Mouse (Mus musculus): ENCODE measurements at regions not wholly inside any gene's neighbourhood (a gene's known extent, or its start where the extent isn't known, plus 50 kb on each side); places are given as distances from the start of the nearest gene placed in this dataset.

DNA sequence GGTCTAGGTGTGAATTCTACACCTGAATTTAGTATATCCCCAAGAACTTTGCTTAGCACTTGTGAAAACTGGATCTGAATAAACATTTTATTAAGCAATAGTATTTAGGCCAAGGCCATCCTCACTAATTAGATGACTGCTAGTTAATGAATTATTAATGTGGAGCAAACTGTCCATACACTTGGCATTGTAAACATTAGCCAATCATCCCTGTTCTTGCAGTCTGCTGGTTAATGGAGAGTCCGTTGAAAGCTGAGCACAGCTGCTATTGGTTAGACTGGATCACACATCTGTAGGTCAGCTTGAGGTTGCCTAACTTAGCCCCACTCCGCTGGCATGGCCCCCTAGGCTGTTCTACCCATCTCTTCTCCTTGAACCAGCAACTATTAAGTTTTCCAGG, 826.2 kb upstream of the 4930452B06Rik start:
- no peak overlapping the region for H3K27ac ChIP-seq
- no peak for DNase-seq (ENCODE audit: low spot score in 2 of 2)
- H3K4me3 ChIP-seq: no peak overlapping the region
- no peak for TF ChIP-seq CTCF (conservative IDR thresholded peaks at IDR 0.05)

DNA sequence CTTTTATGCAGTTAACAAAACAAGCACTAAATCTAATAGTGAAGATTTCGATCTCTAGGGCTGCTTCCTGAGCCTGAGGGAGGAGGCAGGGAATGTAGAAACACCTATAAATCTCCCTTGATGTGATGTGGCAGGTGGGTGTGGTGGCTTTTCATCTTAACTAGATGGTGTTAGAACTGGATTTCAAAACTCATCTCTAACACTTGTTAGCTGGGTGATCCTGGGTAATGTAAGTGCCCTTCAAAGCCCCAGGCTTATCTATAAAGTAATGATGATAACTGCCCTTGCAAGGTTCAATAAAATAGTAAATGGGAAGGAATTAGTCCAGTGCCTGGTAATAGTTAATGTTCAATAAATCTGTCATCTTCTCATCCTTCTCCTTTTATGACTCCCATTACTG, 822.5 kb upstream of the 4930452B06Rik start:
- no peak for TF ChIP-seq CTCF (conservative IDR thresholded peaks at IDR 0.05)
- H3K4me3 ChIP-seq: no peak overlapping the region
- H3K27ac ChIP-seq: no peak overlapping the region
- DNase-seq (ENCODE audit: low spot score in 2 of 2): no peak

DNA sequence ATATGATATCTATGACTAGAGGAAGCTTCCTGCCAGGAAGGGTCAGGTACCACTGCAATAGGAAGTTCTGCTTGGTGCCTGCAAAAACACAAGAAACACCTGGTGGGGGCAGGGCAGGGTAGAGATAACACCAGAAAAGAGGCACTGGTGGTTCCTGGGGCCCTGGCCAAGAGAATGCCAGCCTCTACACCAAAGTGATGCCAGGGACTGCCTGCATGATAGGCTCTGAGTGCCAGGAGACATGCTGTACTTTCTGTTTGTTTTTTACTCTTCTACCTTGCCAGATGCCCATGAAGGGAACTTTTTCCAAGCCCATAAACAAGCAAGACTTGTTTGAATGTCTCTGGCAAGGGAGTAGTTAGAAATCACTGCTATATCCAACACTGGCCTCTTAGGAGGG, 812.9 kb upstream of the 4930452B06Rik start:
- H3K27ac ChIP-seq: no peak overlapping the region
- H3K4me3 ChIP-seq: no peak overlapping the region
- no peak for TF ChIP-seq CTCF (conservative IDR thresholded peaks at IDR 0.05)
- DNase-seq (ENCODE audit: low spot score in 2 of 2): no peak

- peak overlapping the region; percentile 81 for H3K27ac ChIP-seq
- peak; percentile 23 to 27 for DNase-seq (ENCODE audit: low spot score in 2 of 2)
- no peak for TF ChIP-seq CTCF (conservative IDR thresholded peaks at IDR 0.05)
Measured at GRCm38 (mm10) chr14:9475169-9475568, 809.1 kb upstream of the 4930452B06Rik start.

GRCm38 (mm10) chr14:9469686-9470085, 803.6 kb upstream of the 4930452B06Rik start:
- no peak for DNase-seq (ENCODE audit: low spot score in 2 of 2)
- TF ChIP-seq CTCF (conservative IDR thresholded peaks at IDR 0.05): no peak
- Histone ChIP-seq H3K4me3 (no peak overlapping the region), H3K27ac (no peak overlapping the region)

More at GRCm38 (mm10) chr14:9475169-9475568, 809.1 kb upstream of the 4930452B06Rik start:
- H3K4me3 ChIP-seq: no peak overlapping the region

GRCm38 (mm10) chr14:9468654-9469053, 802.6 kb upstream of the 4930452B06Rik start:
- TF ChIP-seq CTCF (conservative IDR thresholded peaks at IDR 0.05): no peak
- no peak overlapping the region for H3K4me3 ChIP-seq
- DNase-seq (ENCODE audit: low spot score in 2 of 2): no peak
- no peak overlapping the region for H3K27ac ChIP-seq

DNA sequence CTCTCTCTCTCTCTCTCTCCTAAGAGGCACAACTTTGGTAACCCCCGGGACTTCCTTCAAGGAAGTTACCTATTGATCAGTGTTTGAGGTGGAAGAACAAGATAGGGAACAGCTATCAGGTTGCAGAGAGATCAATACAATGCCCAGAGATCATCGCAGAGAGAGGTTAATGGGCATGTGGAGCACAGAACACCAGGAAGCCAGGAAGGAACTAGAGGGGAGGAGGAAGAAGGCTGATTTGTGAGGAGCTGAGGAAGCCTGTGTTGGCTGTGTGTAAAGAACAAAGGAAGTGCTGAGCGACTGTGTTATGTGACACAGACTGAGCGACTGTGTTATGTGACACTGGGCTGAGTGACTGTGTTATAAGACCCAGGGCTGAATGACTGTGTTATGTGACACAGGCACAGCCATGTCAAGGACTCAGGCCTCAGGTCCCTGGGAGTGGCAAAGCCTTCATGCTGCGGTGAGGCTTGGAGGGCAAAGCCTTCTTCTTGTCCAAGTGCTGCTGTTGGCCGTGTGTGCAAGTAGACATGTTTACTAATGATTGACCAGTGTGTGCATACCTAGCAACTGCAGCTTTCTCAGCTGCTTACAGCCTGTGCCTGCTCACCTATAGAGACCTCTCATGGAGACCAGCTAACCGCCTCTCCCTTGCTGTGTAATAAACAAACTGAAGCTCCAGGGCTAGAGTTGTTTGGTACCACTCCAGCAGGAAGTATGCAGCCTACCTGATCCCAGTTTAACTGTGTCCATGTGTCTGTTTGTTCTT, 801.8 kb upstream of the 4930452B06Rik start:
- H3K4me3 ChIP-seq: no peak overlapping the region
- TF ChIP-seq CTCF (conservative IDR thresholded peaks at IDR 0.05): no peak
- no peak for DNase-seq (ENCODE audit: low spot score in 2 of 2)

GRCm38 (mm10) chr14:9460006-9460405, 794.0 kb upstream of the 4930452B06Rik start:
- Histone ChIP-seq H3K27ac (no peak overlapping the region), H3K4me3 (no peak overlapping the region)
- no peak for TF ChIP-seq CTCF (conservative IDR thresholded peaks at IDR 0.05)
- DNase-seq (ENCODE audit: low spot score in 2 of 2): peak in 1 of 2 experiments; percentile 32

More for the DNA sequence above, 801.8 kb upstream of the 4930452B06Rik start:
- no peak overlapping the region for H3K27ac ChIP-seq

DNA sequence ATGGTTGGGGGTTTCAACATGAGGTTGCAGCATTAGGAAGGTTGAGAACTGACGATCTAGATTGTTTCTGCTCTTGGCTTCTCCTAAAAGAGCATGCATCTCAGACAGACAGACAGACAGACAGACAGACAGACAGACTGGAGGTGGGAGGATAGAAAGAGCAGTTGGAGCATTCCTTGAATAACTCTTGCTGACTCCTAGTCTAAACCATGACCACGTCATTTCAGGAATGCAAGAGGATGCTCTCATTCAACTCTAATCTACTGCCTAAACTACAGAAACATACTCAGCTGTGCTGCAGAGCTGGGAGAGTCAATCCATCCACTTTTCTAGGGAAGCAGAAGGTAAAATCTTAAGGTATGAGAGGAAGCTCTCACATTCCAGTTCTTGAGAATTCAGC, 792.8 kb upstream of the 4930452B06Rik start:
- Histone ChIP-seq H3K4me3 (no peak overlapping the region), H3K27ac (no peak overlapping the region)
- no peak for DNase-seq (ENCODE audit: low spot score in 2 of 2)
- no peak for TF ChIP-seq CTCF (conservative IDR thresholded peaks at IDR 0.05)

DNA sequence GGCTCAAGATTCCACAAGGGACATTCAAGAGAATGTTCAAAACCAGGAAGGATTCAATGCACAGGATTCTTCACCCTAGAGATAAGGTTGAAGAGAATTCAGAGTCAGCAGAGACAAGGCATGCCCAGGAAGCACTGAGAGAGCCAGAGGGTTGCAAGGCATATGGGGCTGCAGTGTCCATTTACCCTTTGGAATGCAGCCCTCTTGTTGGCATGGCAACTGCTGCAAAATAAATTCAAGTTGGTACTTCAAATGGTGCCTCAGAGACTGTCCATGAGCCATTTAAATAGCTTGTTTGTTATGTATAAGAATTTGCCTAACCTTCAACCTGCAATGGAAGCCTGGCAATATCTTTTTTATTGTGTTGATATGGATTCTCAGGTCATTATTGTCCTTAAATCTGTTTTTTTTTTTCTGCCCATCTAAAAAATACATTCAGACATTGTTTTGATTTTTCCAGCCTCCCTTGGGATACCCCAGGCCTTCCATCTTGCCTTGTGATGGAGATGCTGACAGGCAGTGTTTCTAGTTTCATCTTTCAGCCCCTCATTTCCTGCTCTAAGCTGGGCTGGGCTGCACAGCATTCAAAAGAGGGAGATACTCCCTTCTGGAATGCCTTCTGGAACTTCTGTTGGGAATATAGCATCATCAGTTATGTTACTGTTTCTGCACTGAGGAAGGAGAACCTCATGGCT, 791.9 kb upstream of the 4930452B06Rik start:
- H3K4me3 ChIP-seq: no peak overlapping the region
- no peak overlapping the region for H3K27ac ChIP-seq
- TF ChIP-seq CTCF (conservative IDR thresholded peaks at IDR 0.05): no peak
- DNase-seq (ENCODE audit: low spot score in 2 of 2): no peak

DNA sequence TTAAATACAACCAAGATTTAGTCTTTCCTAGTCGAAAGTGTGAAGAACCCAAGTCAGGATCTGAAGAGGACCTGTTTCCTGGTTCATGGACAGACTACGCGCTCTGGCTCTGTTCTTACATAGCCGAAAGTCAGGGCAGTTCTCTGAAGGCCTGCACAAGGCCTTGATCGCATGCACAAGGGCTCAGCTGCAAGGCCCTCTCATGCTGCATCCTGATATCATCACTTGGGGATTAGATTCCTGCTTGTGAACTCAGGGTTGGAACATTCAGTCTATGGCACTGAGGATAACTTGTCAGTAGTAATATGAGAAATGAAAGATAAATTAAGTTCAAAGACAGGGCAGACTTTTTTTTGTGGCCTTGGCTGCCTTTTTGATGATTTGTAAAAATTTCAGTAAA, 789.9 kb upstream of the 4930452B06Rik start:
- DNase-seq (ENCODE audit: low spot score in 2 of 2): no peak
- no peak for TF ChIP-seq CTCF (conservative IDR thresholded peaks at IDR 0.05)
- H3K27ac ChIP-seq: no peak overlapping the region
- no peak overlapping the region for H3K4me3 ChIP-seq

DNA sequence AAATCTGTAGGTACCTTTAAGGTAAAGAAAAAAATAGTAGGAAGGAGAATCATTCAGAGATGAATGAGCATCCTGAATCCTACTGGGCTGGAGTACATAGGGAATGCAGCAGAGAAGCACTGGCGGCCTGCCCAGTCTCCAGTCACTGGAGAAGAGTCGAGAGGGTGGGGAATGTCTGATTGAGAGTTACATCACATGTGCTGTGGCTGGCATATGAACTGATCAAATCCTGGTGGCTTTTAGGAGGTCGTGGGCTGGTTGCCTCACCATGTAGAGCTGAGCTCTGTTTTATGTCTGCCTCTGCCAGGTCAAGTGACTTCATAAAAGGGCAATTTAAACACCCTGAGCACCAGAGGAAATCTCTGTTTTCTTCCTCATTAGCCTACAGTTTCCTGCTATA, 783.9 kb upstream of the 4930452B06Rik start:
- Histone ChIP-seq H3K27ac (no peak overlapping the region), H3K4me3 (no peak overlapping the region)
- TF ChIP-seq CTCF (conservative IDR thresholded peaks at IDR 0.05): no peak
- DNase-seq (ENCODE audit: low spot score in 2 of 2): peak; percentile 52 to 56

DNA sequence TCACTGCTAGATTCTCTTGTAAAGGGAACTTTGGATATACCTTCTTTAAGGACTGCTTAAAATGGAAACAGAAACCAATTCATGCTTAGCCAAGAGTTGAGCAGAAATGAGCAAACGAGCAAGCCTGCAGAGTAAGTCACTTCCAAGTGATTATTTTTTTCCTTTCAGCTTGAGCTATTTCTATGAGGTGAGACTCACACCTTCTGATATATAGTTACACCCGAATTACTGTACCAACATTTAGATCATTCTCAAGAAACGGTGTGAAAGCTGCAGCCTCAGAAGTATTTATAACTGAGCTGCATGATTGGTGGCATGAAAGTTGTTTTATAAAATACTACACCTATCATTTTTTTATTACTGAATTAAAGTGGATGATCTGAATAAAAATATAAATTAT, 771.9 kb upstream of the 4930452B06Rik start:
- no peak overlapping the region for H3K4me3 ChIP-seq
- no peak overlapping the region for H3K27ac ChIP-seq
- TF ChIP-seq CTCF (conservative IDR thresholded peaks at IDR 0.05): no peak
- no peak for DNase-seq (ENCODE audit: low spot score in 2 of 2)

DNA sequence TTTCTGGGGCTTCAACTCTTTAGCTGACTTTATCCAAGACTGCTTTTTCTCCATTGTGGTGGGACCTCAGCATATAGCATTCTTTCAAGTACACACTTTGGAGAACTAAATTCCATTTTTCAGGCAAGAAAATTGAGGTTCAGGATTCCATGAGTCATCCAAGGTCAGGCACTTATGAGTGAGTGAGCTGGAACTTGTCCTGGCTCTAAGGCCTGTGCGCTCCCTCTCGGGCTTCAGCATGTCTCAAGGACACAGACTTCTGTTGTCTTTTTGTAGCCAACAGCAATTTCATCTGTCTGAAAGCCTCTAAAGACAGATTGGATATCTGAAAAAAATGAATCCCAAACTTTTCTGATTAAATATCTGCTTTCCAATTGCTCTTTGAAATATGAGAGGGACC, 769.1 kb upstream of the 4930452B06Rik start:
- no peak for TF ChIP-seq CTCF (conservative IDR thresholded peaks at IDR 0.05)
- DNase-seq (ENCODE audit: low spot score in 2 of 2): no peak
- Histone ChIP-seq H3K27ac (no peak overlapping the region), H3K4me3 (no peak overlapping the region)
